Mouse (Mus musculus): ENCODE measurements around the gene Gm20937.
"Not testable (repeated sequence)": the region's sequence is repeated elsewhere in the genome, so short reads cannot be mapped to it uniquely, and the experiment has no call there.

Gene Gm20937

DNA sequence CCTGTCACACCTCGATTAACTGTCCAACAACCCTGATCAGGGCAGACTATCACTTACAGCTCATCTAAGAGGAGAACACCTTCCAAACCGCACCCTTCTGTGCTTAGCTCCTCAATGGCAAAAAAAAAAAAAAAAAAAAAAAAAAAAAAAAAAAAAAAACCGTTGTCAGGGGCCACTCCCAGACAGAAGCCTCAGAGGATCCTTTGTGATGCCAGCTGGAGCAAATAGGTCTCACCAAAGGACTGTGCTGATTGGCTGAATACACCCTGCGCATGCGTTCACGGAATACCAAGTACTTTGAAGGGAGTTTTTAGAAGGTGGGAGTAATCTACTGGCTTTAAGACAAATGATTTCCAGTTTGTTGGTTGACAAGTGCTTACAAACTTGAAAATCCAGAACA, at the start of gene Gm20937:
Gene Gm20937, minus strand, starts transcription at position 101 of the 400 bp plus-strand sequence.
- DNase-seq (ENCODE audit: low read depth in 2 of 2, low spot score in 2 of 2) = not testable (repeated sequence)

All from CD8-positive naive resting alpha-beta T cell, adult 2 months (primary cell).